Comparison of ENCODE assay signal across 16 mouse cellular contexts in genomic region chr6:94761341-94761740, GRCm38 (mm10).
A peak's percentile ranks its signal among the peaks of the same experiment; 100 is the strongest.
DNase-seq lines count a peak whose midpoint lies in the region; ATAC-seq lines count a peak whose summit lies in the region.
"Had no signal": no experiment of that assay in that cellular context is flagged by ENCODE, and none has a peak within 500 bp of the region (broad histone marks: within the 10 kb centered on the region; RNA-seq: fewer than 3 reads in every experiment).

No protein-coding gene starts in this region.

- no peak overlapping the region for H3K4me2 ChIP-seq in hindbrain, embryonic 12.5 days (replicated peaks)
- H3K4me2 ChIP-seq in embryonic facial prominence, embryonic 14.5 days (ENCODE audit: low read depth, low read length) = no peak overlapping the region
- no peak overlapping the region for H3K4me2 ChIP-seq in limb, embryonic 11.5 days (ENCODE audit: low read depth, severe bottlenecking)
- H3K4me2 ChIP-seq in stomach, embryonic 15.5 days = no peak overlapping the region
- H3K4me2 ChIP-seq: heart, embryonic 12.5 days had no signal

- WGBS in hindbrain, embryonic 10.5 days = 75% methylated on average over 6 of the region's 6 CpGs
- WGBS in hindbrain, embryonic 12.5 days = 72% methylated on average over 6 of the region's 6 CpGs
- 23% methylated on average over 6 of the region's 6 CpGs for WGBS in embryonic facial prominence, embryonic 14.5 days
- 52% methylated on average over 6 of the region's 6 CpGs for WGBS in limb, embryonic 11.5 days
- 40% methylated on average over 6 of the region's 6 CpGs for WGBS in stomach, embryonic 15.5 days
- 73% methylated on average over 6 of the region's 6 CpGs for WGBS in heart, embryonic 10.5 days

- ATAC-seq in hindbrain, embryonic 12.5 days (ENCODE audit: low FRiP score) = no peak
- ATAC-seq in embryonic facial prominence, embryonic 14.5 days (ENCODE audit: low read depth) = no peak
- ATAC-seq in limb, embryonic 11.5 days (ENCODE audit: insufficient number of reproducible peaks, low FRiP score, low TSS enrichment, low read depth) = no peak
- ATAC-seq in stomach, embryonic 15.5 days (ENCODE audit: insufficient read depth, low FRiP score, low read depth) = no peak

- H3K4me1 ChIP-seq in hindbrain, embryonic 10.5 days (replicated peaks) = peaks cover 17% of the 10 kb centered on the region
- peaks cover 5% of the 10 kb centered on the region; the same call in 1 of the 2 replicates for H3K4me1 ChIP-seq in hindbrain, embryonic 12.5 days
- H3K4me1 ChIP-seq in embryonic facial prominence, embryonic 14.5 days (ENCODE audit: control insufficient read depth, insufficient read depth, low read length) = peaks cover 28% of the 10 kb centered on the region
- peaks cover 9% of the 10 kb centered on the region for H3K4me1 ChIP-seq in limb, embryonic 11.5 days (ENCODE audit: control insufficient read depth, insufficient read depth, low read length)
- peaks cover 4% of the 10 kb centered on the region; the same call in 1 of the 2 replicates for H3K4me1 ChIP-seq in stomach, embryonic 15.5 days
- peaks cover 9% of the 10 kb centered on the region for H3K4me1 ChIP-seq in heart, embryonic 10.5 days
- H3K4me1 ChIP-seq: heart, embryonic 12.5 days had no signal

- no peaks in the 10 kb centered on the region for H3K36me3 ChIP-seq in hindbrain, embryonic 10.5 days
- H3K36me3 ChIP-seq in hindbrain, embryonic 12.5 days = no peaks in the 10 kb centered on the region
- H3K36me3 ChIP-seq in embryonic facial prominence, embryonic 14.5 days (ENCODE audit: control insufficient read depth, insufficient read depth, low read length) = no peaks in the 10 kb centered on the region
- H3K36me3 ChIP-seq in limb, embryonic 11.5 days (ENCODE audit: control insufficient read depth, insufficient read depth, low read length) = no peaks in the 10 kb centered on the region
- no peaks in the 10 kb centered on the region for H3K36me3 ChIP-seq in stomach, embryonic 15.5 days
- no peaks in the 10 kb centered on the region for H3K36me3 ChIP-seq in heart, embryonic 10.5 days
- H3K36me3 ChIP-seq: heart, embryonic 12.5 days had no signal

- no peak for DNase-seq in hindbrain, embryonic 10.5 days (ENCODE audit: low spot score)
- peak; percentile 74 for DNase-seq in embryonic facial prominence, embryonic 14.5 days (ENCODE audit: low spot score)
- DNase-seq in limb, embryonic 11.5 days (ENCODE audit: low spot score) = no peak
- no peak for DNase-seq in kidney, postnatal 4 days
- DNase-seq in heart, embryonic 10.5 days (ENCODE audit: low spot score) = no peak
- DNase-seq in heart, postnatal 25 days (ENCODE audit: low spot score) = no peak
- DNase-seq: adrenal gland, postnatal 25 days; cerebellum, adult 18-20 months; heart, postnatal 4 days had no signal

- H3K9ac ChIP-seq in hindbrain, embryonic 12.5 days = no peak overlapping the region
- no peak overlapping the region for H3K9ac ChIP-seq in embryonic facial prominence, embryonic 14.5 days (ENCODE audit: low read depth, low read length)
- no peak overlapping the region for H3K9ac ChIP-seq in limb, embryonic 11.5 days (ENCODE audit: low read length)
- H3K9ac ChIP-seq in stomach, embryonic 15.5 days = no peak overlapping the region
- H3K9ac ChIP-seq: heart, embryonic 12.5 days had no signal

- H3K4me3 ChIP-seq in hindbrain, embryonic 10.5 days = no peak overlapping the region
- no peak overlapping the region for H3K4me3 ChIP-seq in hindbrain, embryonic 12.5 days
- H3K4me3 ChIP-seq in embryonic facial prominence, embryonic 14.5 days (ENCODE audit: low read depth, low read length) = no peak overlapping the region
- no peak overlapping the region for H3K4me3 ChIP-seq in limb, embryonic 11.5 days (ENCODE audit: low read depth, low read length)
- H3K4me3 ChIP-seq in stomach, embryonic 15.5 days (replicated peaks) = no peak overlapping the region
- H3K4me3 ChIP-seq in heart, embryonic 10.5 days = no peak overlapping the region
- H3K4me3 ChIP-seq: heart, embryonic 12.5 days; layer of hippocampus, adult 2 months had no signal

- H3K27ac ChIP-seq in hindbrain, embryonic 10.5 days = peak overlapping the region; percentile 64; the same call in 1 of the 2 replicates
- no peak overlapping the region for H3K27ac ChIP-seq in hindbrain, embryonic 12.5 days
- H3K27ac ChIP-seq in embryonic facial prominence, embryonic 14.5 days (replicated peaks; ENCODE audit: low read depth, low read length) = peak overlapping the region; percentile 71
- peak overlapping the region; percentile 58; the same call in 1 of the 2 replicates for H3K27ac ChIP-seq in limb, embryonic 11.5 days (replicated peaks; ENCODE audit: low read depth, low read length)
- peak overlapping the region; percentile 62 for H3K27ac ChIP-seq in stomach, embryonic 15.5 days
- no peak overlapping the region for H3K27ac ChIP-seq in heart, embryonic 10.5 days
- H3K27ac ChIP-seq: kidney, postnatal 0 days; layer of hippocampus, adult 2 months; macrophage had no signal

- H3K9me3 ChIP-seq in hindbrain, embryonic 10.5 days = no peaks in the 10 kb centered on the region
- no peaks in the 10 kb centered on the region for H3K9me3 ChIP-seq in hindbrain, embryonic 12.5 days (replicated peaks)
- no peaks in the 10 kb centered on the region for H3K9me3 ChIP-seq in embryonic facial prominence, embryonic 14.5 days (ENCODE audit: control insufficient read depth, low read length)
- no peaks in the 10 kb centered on the region for H3K9me3 ChIP-seq in limb, embryonic 11.5 days (ENCODE audit: control insufficient read depth, low read length)
- H3K9me3 ChIP-seq in stomach, embryonic 15.5 days = no peaks in the 10 kb centered on the region
- H3K9me3 ChIP-seq in heart, embryonic 10.5 days = no peaks in the 10 kb centered on the region
- H3K9me3 ChIP-seq: heart, embryonic 12.5 days had no signal

- intact Hi-C loops in heart, postnatal 25 days (cut with DNase I) = no loop called here

- H3K27me3 ChIP-seq in hindbrain, embryonic 10.5 days (ENCODE audit: insufficient read depth, poor library complexity, severe bottlenecking) = no peaks in the 10 kb centered on the region
- H3K27me3 ChIP-seq in hindbrain, embryonic 12.5 days = no peaks in the 10 kb centered on the region
- H3K27me3 ChIP-seq in embryonic facial prominence, embryonic 14.5 days (replicated peaks; ENCODE audit: control insufficient read depth, insufficient read depth, low read length) = no peaks in the 10 kb centered on the region
- no peaks in the 10 kb centered on the region for H3K27me3 ChIP-seq in limb, embryonic 11.5 days (ENCODE audit: control insufficient read depth, insufficient read depth, low read length)
- no peaks in the 10 kb centered on the region for H3K27me3 ChIP-seq in stomach, embryonic 15.5 days (replicated peaks)
- 0 out of 2 replicates have a peak, but pooled peaks cover 8% of the 10 kb centered on the region for H3K27me3 ChIP-seq in heart, embryonic 10.5 days (ENCODE audit: insufficient read depth, poor library complexity, severe bottlenecking)
- H3K27me3 ChIP-seq: heart, embryonic 12.5 days; Patski had no signal

Comparison
In these comparisons a context has a peak if more than half of its experiments do, and no peak if none do; other contexts are left out.
1. H3K27ac ChIP-seq: peak in hindbrain, embryonic 10.5 days (single experiment), embryonic facial prominence, embryonic 14.5 days (single experiment), limb, embryonic 11.5 days (single experiment) and stomach, embryonic 15.5 days (single experiment); none in hindbrain, embryonic 12.5 days (single experiment) and heart, embryonic 10.5 days (single experiment).